ENCODE assay signal across 19 mouse cellular contexts in the genomic region with DNA sequence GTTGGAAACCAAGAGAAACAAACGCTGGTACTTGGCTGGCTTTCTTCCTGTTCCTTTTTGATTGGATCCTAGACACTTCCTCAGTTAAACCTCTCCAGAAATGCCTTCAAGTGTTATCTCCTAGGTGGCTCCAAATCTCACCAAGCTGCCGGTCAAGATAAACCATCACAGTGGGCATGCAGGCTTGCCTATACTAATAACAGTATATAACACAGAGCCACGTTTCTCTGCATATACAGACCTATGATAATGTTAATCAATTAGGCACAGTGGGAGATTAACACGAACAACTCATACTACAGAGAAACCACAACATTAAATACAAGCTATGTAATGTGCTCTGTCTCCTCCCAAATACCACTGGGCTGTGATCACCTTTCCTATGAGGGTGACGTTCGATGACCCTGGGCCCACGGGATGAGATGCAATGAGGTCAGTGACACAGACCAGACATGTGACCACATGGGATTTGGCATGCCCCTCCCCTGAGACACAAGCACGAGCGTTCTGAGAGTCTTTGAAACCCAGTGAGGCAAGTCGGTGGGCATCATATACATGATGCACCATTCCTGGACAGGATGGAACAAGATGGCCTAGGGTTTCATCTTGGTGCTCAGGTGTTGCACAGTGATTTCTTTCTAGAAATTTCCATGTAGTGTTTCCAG. TPM values are rescaled to one million over a fixed set of nuclear protein-coding genes. Genes with fewer than 3 reads are reported as not detected.
DNase-seq lines count a peak whose midpoint lies in the region; ATAC-seq and TF ChIP-seq lines count a peak whose summit lies in the region.
"Had no signal": no experiment of that assay in that cellular context is flagged by ENCODE, and none has a peak within 500 bp of the region (broad histone marks: within the 10 kb centered on the region; RNA-seq: fewer than 3 reads in every experiment).

No protein-coding gene starts in this region.

- WGBS in heart, embryonic 10.5 days = 75% methylated on average over 10 of the region's 10 CpGs
- 76% methylated on average over 10 of the region's 10 CpGs for WGBS in lung, embryonic 16.5 days
- 86% methylated on average over 10 of the region's 10 CpGs for WGBS in hindbrain, embryonic 10.5 days

- no peaks in the 10 kb centered on the region for H3K27me3 ChIP-seq in heart, embryonic 10.5 days (ENCODE audit: insufficient read depth, poor library complexity, severe bottlenecking)
- no peaks in the 10 kb centered on the region for H3K27me3 ChIP-seq in lung, embryonic 16.5 days (ENCODE audit: control insufficient read depth, insufficient read depth, low read depth, low read length)
- H3K27me3 ChIP-seq in CH12.LX (replicated peaks) = no peaks in the 10 kb centered on the region
- H3K27me3 ChIP-seq in hindbrain, embryonic 10.5 days (ENCODE audit: insufficient read depth, poor library complexity, severe bottlenecking) = no peaks in the 10 kb centered on the region
- H3K27me3 ChIP-seq: embryonic facial prominence, embryonic 13.5 days; neural tube, embryonic 15.5 days had no signal

- no peak overlapping the region for H3K4me2 ChIP-seq in lung, embryonic 16.5 days (ENCODE audit: low read depth, low read length)
- no peak overlapping the region for H3K4me2 ChIP-seq in CH12.LX (ENCODE audit: insufficient read depth, low read depth, poor library complexity, severe bottlenecking)
- H3K4me2 ChIP-seq: embryonic facial prominence, embryonic 13.5 days; neural tube, embryonic 15.5 days had no signal

- no peak for TF ChIP-seq EP300 in CH12.LX (IDR thresholded peaks at IDR 0.05; ENCODE audit: low read length)

- in situ Hi-C loops in CH12.LX (cut with MboI; ENCODE audit: low pct_ligation_motif_present, low pct_unique_long_range_greater_than_20kb, low sequenced_read_pairs) = no loop called here

- H3K4me3 ChIP-seq in heart, embryonic 10.5 days = no peak overlapping the region
- no peak overlapping the region for H3K4me3 ChIP-seq in lung, embryonic 16.5 days (ENCODE audit: low read length)
- H3K4me3 ChIP-seq in CH12.LX (replicated peaks in 1 of 3; ENCODE audit: low read depth in 2 of 3, low read length in 2 of 3, poor library complexity in 1 of 3) = no peak overlapping the region
- no peak overlapping the region for H3K4me3 ChIP-seq in hindbrain, embryonic 10.5 days
- H3K4me3 ChIP-seq: embryonic facial prominence, embryonic 13.5 days; forebrain, embryonic 10.5 days; heart, adult 2 months; megakaryocyte, embryonic 14.5 days; neural tube, embryonic 15.5 days had no signal

- H3K36me3 ChIP-seq in heart, embryonic 10.5 days = no peaks in the 10 kb centered on the region
- H3K36me3 ChIP-seq in lung, embryonic 16.5 days (ENCODE audit: control insufficient read depth, insufficient read depth, low read length) = no peaks in the 10 kb centered on the region
- H3K36me3 ChIP-seq in CH12.LX (replicated peaks in 1 of 2; ENCODE audit: control insufficient read depth in 1 of 2, insufficient read depth in 1 of 2, low read length in 1 of 2) = no peaks in the 10 kb centered on the region
- no peaks in the 10 kb centered on the region for H3K36me3 ChIP-seq in hindbrain, embryonic 10.5 days
- H3K36me3 ChIP-seq: embryonic facial prominence, embryonic 13.5 days; forebrain, embryonic 10.5 days; G1E; neural tube, embryonic 15.5 days had no signal

- dilution Hi-C loops in CH12.LX (cut with MboI; ENCODE audit: extremely low pct_ligation_motif_present, extremely low pct_unique_long_range_greater_than_20kb, low sequenced_read_pairs) = no loop called here

- peak; percentile 90 for DNase-seq in heart, adult 11 months
- no peak for DNase-seq in heart, embryonic 10.5 days (ENCODE audit: low spot score)
- no peak for DNase-seq in lung, postnatal 25 days (ENCODE audit: low spot score)
- DNase-seq in CH12.LX (ENCODE audit: extremely low read depth) (no peak), adipocyte (ENCODE audit: low spot score) (no peak)
- DNase-seq in gastrocnemius, postnatal 14 days = peak; percentile 2
- no peak for DNase-seq in hindbrain, embryonic 10.5 days (ENCODE audit: low spot score)
- DNase-seq: cerebellum, adult 11-12 months; kidney, adult 18-20 months; layer of hippocampus, postnatal 36 days had no signal

- intact Hi-C loops in gastrocnemius, postnatal 14 days (cut with DNase I; ENCODE audit: low total_unique reads) = no loop called here

- no peak for TF ChIP-seq RAD21 in CH12.LX (IDR thresholded peaks at IDR 0.05; ENCODE audit: low read depth, low read length)

- no peak for TF ChIP-seq POLR2A in CH12.LX (IDR thresholded peaks at IDR 0.05; ENCODE audit: low read depth, low read length)

- peaks cover 56% of the 10 kb centered on the region for H3K4me1 ChIP-seq in heart, embryonic 10.5 days
- peaks cover 29% of the 10 kb centered on the region for H3K4me1 ChIP-seq in lung, embryonic 16.5 days (replicated peaks; ENCODE audit: control insufficient read depth, insufficient read depth, low read length)
- peaks cover 44 to 59% of the 10 kb centered on the region in 2 experiments for H3K4me1 ChIP-seq in CH12.LX (ENCODE audit: control insufficient read depth in 1 of 2, insufficient read depth in 2 of 2)
- peaks cover 20% of the 10 kb centered on the region for H3K4me1 ChIP-seq in hindbrain, embryonic 10.5 days (replicated peaks)
- H3K4me1 ChIP-seq: neural tube, embryonic 15.5 days had no signal

- H3K79me2 ChIP-seq in CH12.LX (replicated peaks; ENCODE audit: control insufficient read depth, extremely low read depth, insufficient read depth, poor library complexity, severe bottlenecking) = no peaks in the 10 kb centered on the region

- no peaks in the 10 kb centered on the region for H3K9me3 ChIP-seq in heart, embryonic 10.5 days
- H3K9me3 ChIP-seq in lung, embryonic 16.5 days (ENCODE audit: control insufficient read depth, low read length) = no peaks in the 10 kb centered on the region
- no peaks in the 10 kb centered on the region for H3K9me3 ChIP-seq in CH12.LX (replicated peaks; ENCODE audit: low read length)
- H3K9me3 ChIP-seq in hindbrain, embryonic 10.5 days = no peaks in the 10 kb centered on the region
- H3K9me3 ChIP-seq: embryonic facial prominence, embryonic 13.5 days; forebrain, embryonic 10.5 days; G1E; megakaryocyte, embryonic 14.5 days; neural tube, embryonic 15.5 days had no signal

- H3K9ac ChIP-seq in lung, embryonic 16.5 days (ENCODE audit: low read length) = no peak overlapping the region
- H3K9ac ChIP-seq in CH12.LX (ENCODE audit: insufficient read depth, low read depth) = no peak overlapping the region
- H3K9ac ChIP-seq: embryonic facial prominence, embryonic 13.5 days; neural tube, embryonic 15.5 days had no signal

- ATAC-seq in lung, embryonic 16.5 days (ENCODE audit: low read depth) = no peak
- ATAC-seq: hindbrain, postnatal 0 days had no signal

- no peak for TF ChIP-seq CTCF in CH12.LX (conservative IDR thresholded peaks at IDR 0.05 in 1 of 2, IDR thresholded peaks at IDR 0.05 in 1 of 2; ENCODE audit: low read depth in 2 of 2, low read length in 2 of 2)

- no peak overlapping the region for H3K27ac ChIP-seq in heart, embryonic 10.5 days
- H3K27ac ChIP-seq in lung, embryonic 16.5 days (ENCODE audit: low read length) = peak overlapping the region; percentile 81; the same call in 1 of the 2 replicates
- H3K27ac ChIP-seq in CH12.LX (ENCODE audit: insufficient read depth, low read depth) = no peak overlapping the region
- H3K27ac ChIP-seq in hindbrain, embryonic 10.5 days = no peak overlapping the region
- H3K27ac ChIP-seq: embryonic facial prominence, embryonic 13.5 days; forebrain, embryonic 10.5 days; heart, adult 2 months; hindbrain, postnatal 0 days; neural tube, embryonic 15.5 days; stomach, postnatal 0 days had no signal

TF ChIP-seq in CH12.LX, 34 proteins besides CTCF, POLR2A, EP300 and RAD21 (continues in another document):
- TF ChIP-seq USF1 (IDR thresholded peaks at IDR 0.05; ENCODE audit: low read depth, low read length) = no peak
- TF ChIP-seq ETS1 (conservative IDR thresholded peaks at IDR 0.05; ENCODE audit: low read depth, low read length) = peak; percentile 18; the same call in 1 of the 2 replicates
- 0 out of 2 replicates have a peak, but pooled peaks have one; percentile 7 for TF ChIP-seq IRF4 (IDR thresholded peaks at IDR 0.05; ENCODE audit: low read depth, low read length)
- no peak for TF ChIP-seq SIN3A (IDR thresholded peaks at IDR 0.05; ENCODE audit: low read length)
- no peak for TF ChIP-seq TBP (conservative IDR thresholded peaks at IDR 0.05; ENCODE audit: low read depth, low read length)
- no peak for TF ChIP-seq MYC (IDR thresholded peaks at IDR 0.05; ENCODE audit: low read depth, low read length)
- no peak for TF ChIP-seq KAT2A (IDR thresholded peaks at IDR 0.05; ENCODE audit: insufficient replicate concordance, low read length)
- no peak for TF ChIP-seq HCFC1 (IDR thresholded peaks at IDR 0.05; ENCODE audit: low read depth, low read length)
- no peak for TF ChIP-seq E2F4 (IDR thresholded peaks at IDR 0.05; ENCODE audit: insufficient replicate concordance, low read depth, low read length)
- no peak for TF ChIP-seq NELFE (IDR thresholded peaks at IDR 0.05; ENCODE audit: low read depth, low read length)
- no peak for TF ChIP-seq JUN (IDR thresholded peaks at IDR 0.05; ENCODE audit: insufficient read depth, low read depth, low read length)
- no peak for TF ChIP-seq ELF1 (IDR thresholded peaks at IDR 0.05; ENCODE audit: low read depth, low read length)
- peak; percentile 48 for TF ChIP-seq BHLHE40 (IDR thresholded peaks at IDR 0.05; ENCODE audit: low read depth, low read length)
- no peak for TF ChIP-seq USF2 (conservative IDR thresholded peaks at IDR 0.05; ENCODE audit: low read depth, low read length)
- no peak for TF ChIP-seq MAFK (IDR thresholded peaks at IDR 0.05; ENCODE audit: insufficient replicate concordance, low read length)
- TF ChIP-seq TCF12 (IDR thresholded peaks at IDR 0.05; ENCODE audit: low read depth, low read length) = 0 out of 2 replicates have a peak, but pooled peaks have one; percentile 15
- TF ChIP-seq CHD2 (IDR thresholded peaks at IDR 0.05; ENCODE audit: low read length) = no peak
- no peak for TF ChIP-seq ZNF384 (IDR thresholded peaks at IDR 0.05; ENCODE audit: low read depth, low read length)
- no peak for TF ChIP-seq MEF2A (IDR thresholded peaks at IDR 0.05; ENCODE audit: borderline replicate concordance, low read depth, low read length)
- TF ChIP-seq MAX (IDR thresholded peaks at IDR 0.05; ENCODE audit: low read length) = no peak
- no peak for TF ChIP-seq ZMIZ1 (IDR thresholded peaks at IDR 0.05; ENCODE audit: low read depth, low read length)

RNA-seq across cellular contexts. Expression of a gene that starts 7.7 kb away (rescaled TPM):
- 20.9 and 22.0 TPM in 2 replicates for polyA plus RNA-seq in heart, embryonic 10.5 days (2016; fragmentation: Nextera tagmentation; extraction: Ambion mirVana)
- 32.7 and 33.0 TPM in 2 replicates for polyA plus RNA-seq in lung, embryonic 16.5 days (2015; fragmentation: Nextera tagmentation; extraction: Ambion mirVana)
- total RNA-seq in CH12.LX (2012; rRNA removed) = 56.7 and 56.9 TPM in 2 replicates
- total RNA-seq in CH12.LX (2014; rRNA removed) = 16.0 and 17.1 TPM in 2 replicates
- 27.7 and 36.7 TPM in 2 replicates for polyA plus RNA-seq in CH12.LX (2012; ENCODE audit: insufficient read length, low read depth)
- 10 to 100 TPM; 18.1 to 18.6 TPM for total RNA-seq in gastrocnemius, postnatal 14 days (2021)
- 14.0 and 14.3 TPM in 2 replicates for polyA plus RNA-seq in hindbrain, embryonic 10.5 days (2016; fragmentation: Nextera tagmentation; extraction: Ambion mirVana)

Comparison
In these comparisons a context has a peak if more than half of its experiments do, and no peak if none do; other contexts are left out.
1. DNase-seq: peak in heart, adult 11 months (single experiment) and gastrocnemius, postnatal 14 days (single experiment); none in heart, embryonic 10.5 days (single experiment), lung, postnatal 25 days (single experiment), CH12.LX (single experiment), adipocyte (single experiment) and hindbrain, embryonic 10.5 days (single experiment).